Comparison of ENCODE assay signal across 22 mouse cellular contexts in the genomic region with DNA sequence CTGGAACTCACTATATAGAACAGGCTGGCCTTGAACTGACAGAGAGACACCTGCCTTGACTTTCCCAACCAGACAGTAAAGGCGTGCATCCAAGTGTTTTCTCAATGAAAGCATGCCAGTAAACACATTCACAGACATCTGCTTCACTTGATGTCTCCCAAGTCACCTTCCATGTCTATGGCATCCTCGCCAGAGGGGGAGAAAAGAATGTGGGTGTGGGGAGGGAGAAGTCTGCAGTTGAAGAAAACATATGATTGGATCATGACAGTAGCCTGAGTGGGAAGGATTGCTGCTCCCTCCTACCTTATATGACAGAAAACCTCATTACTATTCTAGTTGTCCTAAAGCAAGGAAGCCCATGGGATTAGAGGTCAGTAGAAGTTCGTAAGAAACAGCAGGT. TPM values are rescaled to one million over a fixed set of nuclear protein-coding genes. Genes with fewer than 3 reads are reported as not detected.
DNase-seq lines count a peak whose midpoint lies in the region; ATAC-seq and TF ChIP-seq lines count a peak whose summit lies in the region.
"Had no signal": no experiment of that assay in that cellular context is flagged by ENCODE, and none has a peak within 500 bp of the region (broad histone marks: within the 10 kb centered on the region; RNA-seq: fewer than 3 reads in every experiment).

No protein-coding gene starts in this region.

- TF ChIP-seq EP300 in heart, adult 2 months (IDR thresholded peaks at IDR 0.05; ENCODE audit: insufficient read depth, low read depth, low read length): no peak

- no peaks in the 10 kb centered on the region for H3K36me3 ChIP-seq in heart, embryonic 10.5 days
- H3K36me3 ChIP-seq in heart, adult 2 months (ENCODE audit: control insufficient read depth, insufficient read depth, low read length): no peaks in the 10 kb centered on the region
- H3K36me3 ChIP-seq in midbrain, embryonic 11.5 days (ENCODE audit: control insufficient read depth, insufficient read depth, low read length): no peaks in the 10 kb centered on the region
- H3K36me3 ChIP-seq in midbrain, embryonic 15.5 days (replicated peaks): no peaks in the 10 kb centered on the region
- H3K36me3 ChIP-seq: G1E had no signal

- no peak overlapping the region for H3K9ac ChIP-seq in heart, adult 2 months (ENCODE audit: low read depth, low read length)
- H3K9ac ChIP-seq in midbrain, embryonic 11.5 days (ENCODE audit: low read length): no peak overlapping the region
- no peak overlapping the region for H3K9ac ChIP-seq in midbrain, embryonic 15.5 days

- peak; percentile 65 for DNase-seq in heart, adult 11 months
- DNase-seq in heart, adult 9 months (ENCODE audit: low spot score in 2 of 2): no peak
- peak; percentile 53 for DNase-seq in heart, embryonic 10.5 days (ENCODE audit: low spot score)
- DNase-seq in heart, adult 2 months: no peak
- DNase-seq in layer of hippocampus, adult 2 months (ENCODE audit: low spot score in 2 of 2): no peak
- no peak for DNase-seq in layer of hippocampus, adult 9-10 months (ENCODE audit: low spot score)
- DNase-seq in midbrain, embryonic 11.5 days (ENCODE audit: low spot score, missing footprints): peak; percentile 66
- DNase-seq: adrenal gland, adult 2 months; adrenal gland, adult 8-10 months; adrenal gland, postnatal 10 days; adrenal gland, postnatal 14 days; adrenal gland, postnatal 25 days; adrenal gland, postnatal 36 days; B cell, adult 2 months; cerebellum, adult 11 months; cerebellum, adult 11-12 months had no signal

- no peak for ATAC-seq in midbrain, embryonic 11.5 days (ENCODE audit: low FRiP score)
- no peak for ATAC-seq in midbrain, embryonic 15.5 days (replicated peaks)
- ATAC-seq: activated CD4-positive, CD25-positive, alpha-beta regulatory T cell, adult 4 months; CD4-positive, CD25-positive, alpha-beta regulatory T cell, adult 4 months; Patski had no signal

- H3K27me3 ChIP-seq in heart, embryonic 10.5 days (ENCODE audit: insufficient read depth, poor library complexity, severe bottlenecking): no peaks in the 10 kb centered on the region
- H3K27me3 ChIP-seq in heart, adult 2 months (ENCODE audit: control insufficient read depth, insufficient read depth, low read length): no peaks in the 10 kb centered on the region
- no peaks in the 10 kb centered on the region for H3K27me3 ChIP-seq in midbrain, embryonic 11.5 days (ENCODE audit: control insufficient read depth, insufficient read depth, low read length)
- no peaks in the 10 kb centered on the region for H3K27me3 ChIP-seq in midbrain, embryonic 15.5 days (replicated peaks)
- H3K27me3 ChIP-seq: CH12.LX, Patski had no signal

- no peaks in the 10 kb centered on the region for H3K79me2 ChIP-seq in heart, adult 2 months (replicated peaks; ENCODE audit: control insufficient read depth, insufficient read depth, low read length)

- no peak for TF ChIP-seq POLR2A in heart, adult 2 months (IDR thresholded peaks at IDR 0.05; ENCODE audit: insufficient read depth, low read depth, low read length)

- H3K9me3 ChIP-seq in heart, embryonic 10.5 days: no peaks in the 10 kb centered on the region
- no peaks in the 10 kb centered on the region for H3K9me3 ChIP-seq in midbrain, embryonic 11.5 days (ENCODE audit: control insufficient read depth, low read length)
- no peaks in the 10 kb centered on the region for H3K9me3 ChIP-seq in midbrain, embryonic 15.5 days
- H3K9me3 ChIP-seq: G1E had no signal

- no peak overlapping the region for H3K4me2 ChIP-seq in midbrain, embryonic 11.5 days
- no peak overlapping the region for H3K4me2 ChIP-seq in midbrain, embryonic 15.5 days

- H3K4me3 ChIP-seq in heart, embryonic 10.5 days: no peak overlapping the region
- H3K4me3 ChIP-seq in heart, adult 2 months: no peak overlapping the region
- H3K4me3 ChIP-seq in layer of hippocampus, adult 2 months: no peak overlapping the region
- H3K4me3 ChIP-seq in midbrain, embryonic 11.5 days (ENCODE audit: low read depth, low read length): no peak overlapping the region
- H3K4me3 ChIP-seq in midbrain, embryonic 15.5 days: no peak overlapping the region

- WGBS in heart, embryonic 10.5 days: 82% methylated on average over 3 of the region's 3 CpGs
- 86% methylated on average over 3 of the region's 3 CpGs for WGBS in heart, adult 2 months
- WGBS in midbrain, embryonic 11.5 days: 86% methylated on average over 3 of the region's 3 CpGs
- 82% methylated on average over 3 of the region's 3 CpGs for WGBS in midbrain, embryonic 15.5 days

- H3K4me1 ChIP-seq in heart, embryonic 10.5 days: peaks cover 21% of the 10 kb centered on the region
- H3K4me1 ChIP-seq in heart, adult 2 months (ENCODE audit: control insufficient read depth, insufficient read depth, low read length): peaks cover 4% of the 10 kb centered on the region
- H3K4me1 ChIP-seq in midbrain, embryonic 11.5 days (ENCODE audit: control insufficient read depth, insufficient read depth, low read length): peaks cover 5% of the 10 kb centered on the region
- peaks cover 6% of the 10 kb centered on the region for H3K4me1 ChIP-seq in midbrain, embryonic 15.5 days

- no peak for TF ChIP-seq CTCF in heart, adult 2 months (IDR thresholded peaks at IDR 0.05)
- no peak for TF ChIP-seq CTCF in layer of hippocampus, adult 2 months (conservative IDR thresholded peaks at IDR 0.05)

- H3K27ac ChIP-seq in heart, embryonic 10.5 days: no peak overlapping the region
- H3K27ac ChIP-seq in heart, adult 2 months: no peak overlapping the region
- H3K27ac ChIP-seq in layer of hippocampus, adult 2 months: 0 out of 2 replicates have a peak overlapping the region, but pooled peaks have one; percentile 3
- no peak overlapping the region for H3K27ac ChIP-seq in midbrain, embryonic 11.5 days (ENCODE audit: low read depth, low read length)
- H3K27ac ChIP-seq in midbrain, embryonic 15.5 days: no peak overlapping the region

- intact Hi-C loops in heart, adult 2 months (cut with DNase I): no loop called here

RNA-seq across cellular contexts. Expression of gene Sgk1, which starts 50.8 kb away (rescaled TPM):
- 20.5 and 22.8 TPM in 2 replicates for polyA plus RNA-seq in heart, embryonic 10.5 days (2016; fragmentation: Nextera tagmentation; extraction: Ambion mirVana)
- 10 to 100 TPM; 64.7 to 89.1 TPM for total RNA-seq in heart, adult 2 months (2021)
- polyA plus RNA-seq in heart, adult 2 months (2012; rRNA removed): 31.9 and 43.5 TPM in 2 replicates
- total RNA-seq in layer of hippocampus, adult 2 months (2021): 100 to 1,000 TPM in 1 of 2 experiments, 10 to 100 TPM in 1; 97.7 to 103 TPM
- polyA plus RNA-seq in midbrain, embryonic 11.5 days (2014; fragmentation: Nextera tagmentation; extraction: Ambion mirVana): 20.8 and 25.7 TPM in 2 replicates
- 40.8 and 45.1 TPM in 2 replicates for polyA plus RNA-seq in midbrain, embryonic 15.5 days (2015; fragmentation: Nextera tagmentation; extraction: Ambion mirVana)

Comparison
In these comparisons a context has a peak if more than half of its experiments do, and no peak if none do; other contexts are left out.
1. DNase-seq: peak in heart, adult 11 months (single experiment), heart, embryonic 10.5 days (single experiment) and midbrain, embryonic 11.5 days (single experiment); none in heart, adult 9 months (0 of 2), heart, adult 2 months (0 of 2), layer of hippocampus, adult 2 months (0 of 2) and layer of hippocampus, adult 9-10 months (single experiment).